Mouse (Mus musculus): Measurements from ENCODE around the gene Klf11.

Klf11 gene

DNA sequence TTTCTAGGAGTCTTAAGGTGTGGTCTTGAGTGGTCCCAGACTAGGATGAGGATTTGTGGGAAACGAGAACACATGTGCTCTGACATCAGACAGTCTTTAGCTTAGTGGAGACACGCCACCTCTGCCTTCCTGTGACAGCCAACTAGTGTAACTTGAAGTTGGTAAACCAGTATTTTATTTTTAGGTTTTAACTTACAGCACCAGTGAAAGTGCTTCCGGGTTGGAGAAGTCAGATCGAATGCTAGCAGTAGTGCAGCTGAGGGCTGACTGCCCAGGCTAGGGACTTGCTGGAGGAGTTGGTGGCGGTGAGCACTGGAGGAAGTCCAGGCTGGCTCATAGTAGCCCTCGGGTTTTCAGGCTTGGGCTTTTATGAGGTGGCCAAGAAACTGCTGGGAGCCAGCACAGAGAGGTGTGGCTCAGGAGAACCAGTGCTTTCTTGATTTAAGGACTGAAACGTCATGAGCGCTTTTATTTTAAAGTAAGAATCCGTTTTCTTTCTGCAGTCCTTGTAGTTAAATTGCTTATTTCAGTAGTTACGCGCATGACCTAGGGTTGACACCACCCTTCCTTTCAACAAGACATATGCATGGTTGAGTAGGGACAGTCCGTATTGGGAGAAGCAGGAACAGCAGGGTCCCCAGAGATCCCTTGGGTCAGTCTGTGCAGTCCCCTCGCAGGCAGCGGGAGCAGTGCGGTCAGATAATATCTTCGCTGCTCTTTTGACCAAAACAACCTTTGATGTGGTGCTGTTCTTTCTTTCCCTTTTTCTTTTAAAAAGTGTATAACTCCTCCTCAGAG lies 3.2 kb downstream of the Klf11 start:
- DNase-seq (ENCODE audit: low read depth, low spot score) = no peak

DNA sequence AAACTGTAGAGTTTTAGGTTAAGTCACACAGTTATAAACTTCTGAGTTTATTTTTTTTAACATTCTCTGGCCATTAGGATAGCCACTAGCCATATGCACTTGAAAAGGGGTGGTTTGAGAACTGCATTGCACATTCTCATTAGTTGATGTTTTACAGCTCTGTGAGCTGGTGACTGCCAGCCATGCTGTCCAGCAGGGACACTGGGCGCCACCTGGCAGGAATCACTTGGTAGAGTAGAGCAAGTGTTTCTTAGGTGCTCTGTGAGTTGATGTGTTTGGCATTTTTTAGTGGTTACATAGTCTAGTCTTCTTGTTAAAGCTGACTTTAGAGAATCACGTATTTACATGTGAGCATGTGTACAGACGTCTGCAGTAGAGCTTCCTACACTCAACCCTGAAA lies 5.4 kb downstream of the Klf11 start:
- DNase-seq (ENCODE audit: low read depth, low spot score) = no peak

DNA sequence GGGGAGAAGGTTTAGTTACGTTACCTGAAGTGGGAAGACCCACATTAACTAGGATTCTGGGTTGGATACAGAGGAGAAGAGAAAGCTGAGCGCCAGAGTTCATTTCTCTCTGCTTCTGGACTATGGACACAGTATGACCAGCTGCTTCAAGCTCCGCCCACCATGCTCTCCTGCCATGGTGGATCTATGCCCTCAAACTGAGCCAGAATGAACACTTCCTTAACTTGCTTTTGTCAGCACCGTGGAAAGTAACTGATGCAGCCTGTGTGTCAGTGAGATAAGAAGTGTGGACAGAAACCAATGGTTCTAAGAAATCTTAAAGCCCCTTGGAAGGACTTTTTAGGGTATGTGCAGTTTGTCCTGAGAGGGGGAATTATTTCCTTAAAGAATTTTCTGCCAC lies 7.9 kb downstream of the Klf11 start:
- no peak for DNase-seq (ENCODE audit: low read depth, low spot score)

DNA sequence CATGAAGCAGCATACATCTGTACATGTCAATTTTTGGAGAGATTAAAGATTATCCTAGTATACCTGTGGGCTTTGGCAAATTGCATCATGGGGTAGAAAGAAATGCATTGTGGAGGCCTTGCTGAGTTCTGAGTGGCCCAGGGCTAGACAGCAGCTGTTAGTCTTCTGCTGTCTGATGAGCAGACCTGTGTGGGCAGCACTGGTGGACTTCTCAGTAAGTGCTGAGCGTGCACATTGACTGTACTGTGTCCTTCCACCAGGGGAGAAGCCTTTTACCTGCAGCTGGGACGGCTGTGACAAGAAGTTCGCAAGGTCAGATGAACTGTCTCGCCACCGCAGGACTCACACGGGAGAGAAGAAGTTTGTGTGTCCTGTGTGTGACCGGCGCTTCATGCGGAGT lies 8.8 kb downstream of the Klf11 start:
- no peak for DNase-seq (ENCODE audit: low read depth, low spot score)

DNA sequence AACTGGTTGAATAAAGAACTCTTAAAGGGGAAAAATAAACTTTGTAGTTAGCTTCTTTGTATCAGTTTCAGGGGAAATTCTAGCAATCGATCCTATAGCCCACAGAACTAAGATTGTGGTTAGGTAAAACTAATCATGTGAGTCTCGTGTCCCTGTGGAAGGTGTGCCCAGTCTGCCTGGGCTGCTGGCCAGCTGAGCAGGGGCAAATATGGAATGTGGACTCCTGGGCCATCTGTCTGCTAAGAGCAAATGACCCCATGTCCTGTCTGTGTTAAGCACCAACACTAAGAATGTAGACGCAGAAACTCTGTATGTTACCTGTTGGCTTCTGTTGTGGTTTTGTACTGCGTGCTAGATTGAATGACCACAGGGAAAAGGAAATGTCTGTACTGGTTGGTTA lies 10.0 kb downstream of the Klf11 start:
- DNase-seq (ENCODE audit: low read depth, low spot score) = no peak

DNA sequence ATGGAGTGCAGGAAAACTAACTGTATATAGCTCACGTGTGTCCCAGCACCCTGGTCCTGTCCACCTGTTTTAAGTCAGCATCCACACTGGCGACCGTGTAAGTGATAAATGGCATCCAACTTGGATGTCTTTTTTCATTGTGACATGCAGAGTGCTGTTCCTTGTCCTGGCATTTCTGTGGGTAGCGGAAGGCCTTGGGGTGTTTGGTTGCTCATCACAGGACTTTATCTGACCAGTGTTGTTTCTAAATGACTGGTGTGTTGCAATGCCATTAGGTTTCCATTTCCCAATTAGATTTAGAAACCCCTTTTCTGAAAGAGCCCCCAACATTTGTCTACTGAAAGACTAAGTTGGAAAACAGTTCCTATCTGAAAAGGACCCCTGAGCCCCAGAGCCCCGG lies 11.1 kb downstream of the Klf11 start:
- no peak for DNase-seq (ENCODE audit: low read depth, low spot score)

DNA sequence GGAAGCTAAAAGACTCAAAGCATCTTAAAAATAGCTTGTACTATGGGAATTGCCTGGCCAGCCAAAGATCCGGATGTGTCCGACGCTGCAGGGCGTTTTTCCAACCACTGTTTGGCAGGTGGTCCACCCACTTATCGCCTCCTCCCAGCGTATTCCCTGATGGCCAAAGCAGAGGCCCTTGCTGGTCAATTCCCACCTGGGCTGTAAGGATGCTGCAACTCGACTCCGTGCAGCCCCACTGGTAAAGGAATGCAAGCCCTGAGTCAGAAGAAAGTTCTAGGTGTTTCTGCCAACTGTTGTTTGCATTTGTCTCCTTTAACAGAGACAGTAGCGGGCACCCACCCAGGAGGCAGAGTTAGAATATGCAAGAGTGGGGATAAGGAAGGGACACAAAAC lies 29.0 kb downstream of the Klf11 start:
- no peak for DNase-seq (ENCODE audit: low read depth, low spot score)

DNA sequence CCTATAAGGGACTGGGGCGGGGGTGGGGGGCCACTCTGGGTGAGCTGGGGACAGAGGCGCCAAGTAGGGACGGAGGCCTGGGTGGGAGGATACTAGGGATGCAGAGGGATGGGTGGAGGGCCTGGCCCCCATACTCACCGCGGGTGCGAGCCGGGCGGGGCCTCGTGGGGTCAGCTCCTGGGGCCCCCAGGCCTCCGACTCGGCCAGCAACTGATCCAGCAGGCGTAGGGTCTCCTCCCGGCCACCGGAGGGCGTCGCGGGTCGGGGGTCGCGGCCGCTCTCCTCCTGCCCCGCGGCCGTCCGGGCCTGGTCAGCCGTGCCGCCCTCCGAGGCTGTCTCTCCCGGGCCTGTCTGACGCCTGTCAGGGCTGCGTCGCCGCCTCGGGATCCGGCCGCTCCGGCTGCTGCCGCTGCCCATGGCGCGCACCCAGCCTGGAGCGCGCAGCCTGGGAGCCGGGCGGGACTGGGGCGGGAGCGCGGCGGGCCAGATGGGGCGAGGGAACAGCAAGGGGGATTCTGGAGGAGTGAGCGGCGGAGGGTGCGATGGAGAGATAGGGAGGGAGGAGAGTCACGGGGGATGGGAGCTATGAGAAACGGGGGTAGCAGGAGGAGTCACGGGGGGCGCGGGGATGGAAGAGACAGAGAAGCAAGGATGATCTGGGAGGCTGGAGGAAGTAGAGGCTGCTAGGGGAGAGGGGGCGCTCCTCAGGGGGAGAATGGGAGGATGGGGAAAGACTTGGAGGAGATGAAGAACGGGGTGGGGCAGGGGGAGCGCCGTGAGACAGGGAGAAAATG lies 29.6 kb downstream of the Klf11 start:
- no peak for DNase-seq (ENCODE audit: low read depth, low spot score)

DNA sequence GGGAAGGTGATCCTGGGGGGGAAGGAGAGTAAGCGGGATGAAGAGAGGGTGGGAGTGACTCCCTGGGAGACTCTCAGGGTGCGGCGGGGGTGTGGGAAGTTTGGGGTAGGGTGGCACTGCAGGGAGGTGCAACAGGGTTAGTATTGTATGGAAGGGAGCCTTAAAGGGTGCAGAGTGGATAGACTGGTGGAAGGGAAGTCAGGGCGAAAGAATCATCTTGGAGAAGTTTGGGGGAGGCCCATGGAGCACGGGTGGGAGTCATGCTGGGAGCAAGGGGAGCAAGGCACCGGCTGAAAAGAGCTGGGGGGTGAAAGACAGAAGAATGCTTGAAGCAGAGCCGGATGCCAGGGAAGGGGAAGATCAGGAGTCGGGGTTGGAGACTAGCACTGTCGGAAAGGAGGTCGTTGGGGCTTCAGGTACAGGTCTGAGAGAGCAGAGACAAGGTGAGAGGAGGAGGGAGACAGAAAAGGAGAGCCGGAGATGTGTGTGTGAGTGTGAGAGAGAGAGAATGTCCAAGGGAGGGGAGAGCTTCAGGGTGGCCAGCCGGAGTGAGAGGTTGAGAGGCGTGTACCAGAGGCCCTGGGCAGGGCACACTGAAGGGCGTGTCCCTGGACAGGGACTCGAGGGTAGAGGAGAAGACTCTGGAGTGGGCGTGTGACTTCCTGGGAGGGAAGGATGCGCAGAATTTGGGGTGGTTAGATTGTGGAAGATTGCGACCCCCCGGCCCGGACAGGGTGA lies 30.4 kb downstream of the Klf11 start, which contains the start of gene Cys1:
Cys1 (minus strand) TSS at position 528 of the 738 bp plus-strand sequence.
- DNase-seq (ENCODE audit: low read depth, low spot score) = no peak

DNA sequence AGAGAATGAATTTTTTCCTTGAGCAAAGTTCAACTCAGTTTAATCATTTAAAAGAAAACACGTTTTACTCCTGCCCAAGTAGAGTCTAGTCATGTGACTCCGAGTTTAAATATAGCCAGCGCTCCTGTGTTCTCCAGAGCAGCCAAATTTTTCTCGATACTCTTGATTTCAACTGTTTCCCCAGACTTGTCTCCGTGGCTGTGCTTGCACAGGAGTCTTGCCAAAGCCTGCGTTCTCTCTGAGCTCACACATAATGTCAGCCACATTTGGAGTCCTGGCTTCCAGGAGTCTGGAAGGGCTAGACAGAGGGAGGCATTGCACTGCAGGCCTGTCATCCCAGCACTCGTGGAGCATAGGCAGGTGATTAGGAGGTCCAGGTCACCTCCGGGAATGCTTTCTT lies 31.5 kb downstream of the Klf11 start:
- no peak for DNase-seq (ENCODE audit: low read depth, low spot score)

DNA sequence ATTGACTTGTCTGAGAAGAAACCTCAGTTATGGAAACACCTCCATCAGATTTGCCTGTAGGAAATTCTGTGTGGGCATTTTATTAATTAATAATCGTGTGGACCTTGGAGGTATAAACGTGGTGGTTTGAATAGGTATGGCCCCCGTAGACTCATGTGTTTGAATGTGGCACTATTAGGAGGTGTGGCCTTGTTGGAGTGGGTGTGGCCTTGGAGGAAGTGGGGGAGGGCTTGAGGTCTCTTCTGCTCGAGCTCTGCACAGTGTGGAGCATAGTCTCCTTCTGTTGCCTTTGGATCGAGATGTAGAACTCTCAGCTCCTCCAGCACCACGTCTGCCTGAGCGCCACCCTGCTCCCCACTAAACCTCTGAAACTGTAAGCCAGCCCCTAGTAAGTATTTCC lies 32.4 kb downstream of the Klf11 start:
- DNase-seq (ENCODE audit: low read depth, low spot score) = no peak

DNA sequence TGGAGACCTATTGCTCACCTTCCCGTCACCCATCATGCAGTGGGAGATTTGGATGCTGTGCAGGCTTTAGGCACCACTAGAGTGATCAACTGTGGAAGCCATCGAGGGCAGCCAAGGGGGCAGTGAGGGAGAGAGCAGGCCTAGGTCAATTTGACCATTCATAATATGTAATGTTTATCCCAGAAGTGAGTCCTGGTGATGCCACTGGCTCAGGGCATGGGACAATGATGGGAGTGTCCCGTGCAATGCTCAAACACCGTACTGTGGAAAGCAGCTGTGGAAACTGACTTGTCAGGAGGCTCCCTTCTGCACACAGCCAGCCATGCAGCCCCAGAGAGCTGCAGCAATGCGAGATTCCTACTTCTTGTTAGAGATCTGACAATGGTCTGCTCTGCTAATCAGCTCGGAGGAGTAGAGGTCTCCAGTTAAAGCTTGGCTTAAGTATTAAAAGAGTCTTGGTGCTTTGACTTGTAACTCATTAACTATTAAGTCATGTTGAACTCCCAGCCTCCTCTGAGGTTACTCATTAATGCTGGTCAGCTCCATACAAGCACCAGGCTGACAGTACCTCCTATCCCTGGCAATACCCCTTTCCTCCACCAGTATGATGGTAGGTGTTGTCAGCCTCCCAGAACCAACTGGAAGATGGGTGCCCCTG lies 35.1 kb downstream of the Klf11 start:
- DNase-seq (ENCODE audit: low read depth, low spot score) = no peak

DNA sequence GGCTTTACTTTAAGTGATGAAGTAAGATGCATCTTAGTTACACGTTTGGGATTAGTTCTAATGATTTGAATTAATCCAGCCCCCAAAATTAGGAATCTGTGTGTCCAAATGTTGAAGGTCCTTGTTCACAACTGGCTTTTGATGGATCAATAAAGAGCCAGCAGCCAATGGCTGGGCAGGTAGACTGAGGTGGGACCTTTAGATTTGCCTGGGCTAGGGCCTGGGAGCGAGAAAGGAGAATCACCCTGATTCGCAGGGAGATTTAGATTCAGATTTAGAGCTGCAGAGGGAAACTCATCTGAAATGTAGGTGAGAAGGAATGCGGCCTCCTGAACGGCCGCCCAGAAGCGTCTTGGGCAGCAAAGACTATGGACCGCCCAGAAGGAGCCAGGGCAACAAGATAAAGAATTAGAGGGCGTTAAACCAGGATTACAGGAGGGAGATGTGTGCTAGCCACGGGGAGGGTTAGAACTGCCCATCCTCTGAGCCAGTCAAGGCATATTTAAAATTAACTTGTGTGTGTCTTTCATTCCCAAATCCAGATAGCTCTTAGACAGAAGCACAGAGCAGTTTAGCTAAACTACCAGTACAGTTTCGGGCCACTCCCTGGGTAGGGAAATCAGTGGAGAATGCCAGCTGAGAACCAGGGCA lies 35.7 kb downstream of the Klf11 start:
- DNase-seq (ENCODE audit: low read depth, low spot score) = no peak

DNA sequence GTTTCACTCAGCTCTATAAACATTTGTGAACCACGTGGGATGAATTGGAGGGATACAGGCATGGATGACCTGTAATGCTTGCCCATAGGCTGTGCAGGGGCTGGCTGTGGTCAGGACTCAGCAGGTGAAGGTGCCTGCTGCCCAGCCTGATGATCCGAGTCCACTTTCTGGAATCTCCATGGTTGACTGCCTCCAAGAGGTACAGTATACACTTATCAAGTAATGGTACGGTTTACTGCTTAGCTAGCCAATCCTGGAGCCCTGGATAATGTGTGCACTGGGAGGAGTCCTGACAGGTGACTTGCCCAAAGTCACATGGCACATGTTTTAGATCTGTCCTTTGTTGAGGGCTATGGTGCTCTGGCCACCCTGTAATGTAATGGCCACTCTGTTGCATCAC lies 39.3 kb downstream of the Klf11 start:
- DNase-seq (ENCODE audit: low read depth, low spot score) = no peak

DNA sequence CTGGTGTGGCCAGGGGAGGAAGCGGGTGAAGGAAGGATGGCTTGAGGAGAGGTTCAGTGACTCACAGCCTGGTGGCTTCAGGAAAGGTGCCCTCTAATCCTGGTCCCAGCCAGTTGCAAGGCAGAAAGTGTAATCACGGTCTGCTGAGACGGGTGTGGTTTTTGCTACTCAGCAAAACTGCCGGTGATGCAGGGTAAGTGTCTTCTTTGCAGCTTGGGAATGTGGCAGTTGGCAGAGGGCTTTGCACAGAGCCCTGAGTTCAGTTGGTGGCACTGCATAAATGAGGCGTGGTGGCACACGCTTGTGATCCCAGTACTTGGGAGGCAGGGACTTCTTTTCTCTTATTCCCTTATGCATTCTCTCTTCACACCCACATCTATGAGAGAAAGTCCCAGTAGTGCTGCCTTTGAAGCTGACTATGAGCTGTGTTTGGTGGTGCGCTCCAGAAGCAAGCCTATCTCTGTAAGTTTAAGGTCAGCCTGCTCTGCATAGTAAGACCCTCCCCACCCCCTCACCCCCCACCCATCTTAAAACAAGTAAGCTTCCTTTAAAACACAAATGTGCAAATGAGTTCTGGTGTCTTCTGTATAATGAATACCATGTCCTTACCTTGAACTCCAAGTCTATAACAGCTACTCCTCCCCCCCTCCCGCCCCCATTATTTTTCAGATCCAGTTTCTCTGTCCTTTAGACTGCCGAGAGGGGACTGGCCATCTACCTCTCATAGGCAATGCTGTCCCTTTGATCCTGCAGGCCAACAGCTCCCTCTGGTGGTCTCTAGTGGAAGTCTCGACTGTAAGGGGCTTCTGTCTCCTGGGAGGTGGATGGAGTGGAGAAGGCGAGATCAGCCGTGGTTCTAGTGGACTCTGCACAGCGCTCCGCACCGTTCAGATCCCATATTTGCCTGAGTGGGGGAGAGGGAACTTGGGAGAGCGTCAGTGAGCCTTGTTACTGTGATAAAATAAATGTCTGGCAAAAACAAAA lies 45.7 kb downstream of the Klf11 start:
- peak; percentile 87 for DNase-seq (ENCODE audit: low read depth, low spot score)

DNA sequence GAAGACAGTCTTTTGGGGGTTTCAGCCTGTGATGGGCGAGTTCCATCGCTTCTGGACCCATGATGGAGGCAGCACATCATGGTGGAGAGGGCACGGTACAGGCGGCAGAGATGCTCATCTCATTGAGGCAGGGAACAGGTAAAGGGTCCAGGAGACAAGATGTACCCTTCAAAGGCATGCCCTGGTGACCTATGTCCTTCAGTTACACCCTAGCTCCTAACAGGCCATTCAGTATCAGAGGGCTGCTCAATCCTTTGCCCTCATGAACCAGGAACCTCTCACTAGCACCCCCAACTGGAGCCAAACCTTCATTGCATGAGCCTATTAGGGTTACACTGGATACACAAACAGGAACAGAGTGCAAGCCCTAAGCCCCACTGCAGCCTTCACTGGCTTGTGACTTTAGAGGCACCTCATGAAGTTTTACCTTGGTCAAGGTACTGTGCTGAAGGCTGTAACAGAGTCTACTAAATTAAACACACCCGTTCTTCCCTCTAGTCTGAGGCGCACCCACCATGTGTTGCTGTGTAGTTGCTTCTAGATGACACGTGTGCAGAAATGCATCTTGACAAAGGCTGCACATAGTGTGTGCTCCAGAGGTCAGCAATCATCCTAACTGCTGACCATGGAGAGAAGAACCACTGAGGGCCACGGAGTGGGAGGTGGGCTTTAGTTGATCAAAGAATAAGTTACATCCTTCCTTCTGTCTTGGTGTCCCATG lies 46.6 kb downstream of the Klf11 start:
- peak; percentile 26 for DNase-seq (ENCODE audit: low read depth, low spot score)

DNA sequence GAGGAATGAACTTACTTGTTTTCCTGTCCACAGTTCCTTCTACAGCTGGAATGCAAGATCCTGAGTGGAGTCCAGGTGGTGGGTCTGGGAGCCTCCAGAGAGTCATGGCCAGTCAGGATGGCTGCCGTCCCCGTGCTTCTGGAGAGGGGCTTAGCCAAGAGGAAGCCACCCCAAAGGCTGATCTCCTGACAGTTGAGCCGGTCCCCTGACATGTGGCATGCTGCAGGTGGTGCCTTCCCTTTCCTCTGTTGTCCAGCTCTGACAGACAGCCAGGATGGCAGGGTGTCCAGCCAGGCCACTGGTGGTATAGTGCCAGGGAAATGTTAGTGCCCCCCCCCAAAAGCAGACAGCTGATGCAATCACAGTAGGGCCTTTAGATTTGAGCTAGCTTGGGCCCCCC lies 47.4 kb downstream of the Klf11 start:
- DNase-seq (ENCODE audit: low read depth, low spot score) = no peak

DNA sequence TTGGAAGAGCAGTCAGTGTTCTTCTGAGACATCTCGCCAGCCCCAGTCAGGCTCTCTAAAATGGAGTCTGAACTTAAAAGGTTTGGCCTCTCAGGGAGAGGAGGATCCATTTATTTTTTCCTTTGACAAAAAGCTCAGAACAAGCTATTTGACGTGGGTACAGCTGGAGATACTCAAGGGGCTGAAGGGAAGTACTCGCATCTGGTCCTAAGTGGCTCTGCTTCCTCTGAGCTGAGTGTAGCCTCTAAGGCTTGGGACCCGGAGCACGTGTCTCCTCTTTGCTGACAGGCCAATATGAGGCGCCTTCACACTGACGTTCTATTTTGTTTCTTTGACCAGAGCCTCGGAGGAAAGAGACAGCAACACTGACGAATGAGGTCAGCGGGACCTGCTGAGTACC lies 48.5 kb downstream of the Klf11 start:
- DNase-seq (ENCODE audit: low read depth, low spot score) = no peak

DNA sequence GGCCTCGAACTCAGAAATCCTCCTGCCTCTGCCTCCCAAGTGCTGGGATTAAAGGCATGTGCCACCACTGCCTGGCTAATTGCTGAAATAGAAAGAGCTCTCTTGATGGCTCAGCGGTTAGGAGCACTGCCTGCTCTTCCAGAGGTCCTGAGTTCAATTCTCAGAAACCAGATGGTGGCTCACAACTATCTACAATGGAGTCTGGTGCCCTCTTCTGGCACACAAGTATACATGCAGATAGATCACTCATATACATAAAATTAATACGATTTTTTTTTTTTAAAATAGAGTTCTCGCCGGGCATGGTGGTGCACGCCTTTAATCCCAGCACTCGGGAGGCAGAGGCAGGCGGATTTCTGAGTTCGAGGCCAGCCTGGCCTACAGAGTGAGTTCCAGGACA lies 50.5 kb downstream of the Klf11 start:
- DNase-seq (ENCODE audit: low read depth, low spot score) = peak; percentile 36
